Mouse (Mus musculus) spleen, postnatal 10 days (tissue): ENCODE results near the gene Pmpca.
A peak's percentile ranks its signal among the peaks of the same experiment; 100 is the strongest.
"Not testable (repeated sequence)": the region's sequence is repeated elsewhere in the genome, so short reads cannot be mapped to it uniquely, and the experiment has no call there.

ENCODE experiments used
- DNase-seq, 2 experiments: peaks; one replicate each; pipeline ENCODE4 v3.0.0; 2021 to 2022; ENCODE audit warnings: low spot score in 2 of 2

Pmpca gene

DNA sequence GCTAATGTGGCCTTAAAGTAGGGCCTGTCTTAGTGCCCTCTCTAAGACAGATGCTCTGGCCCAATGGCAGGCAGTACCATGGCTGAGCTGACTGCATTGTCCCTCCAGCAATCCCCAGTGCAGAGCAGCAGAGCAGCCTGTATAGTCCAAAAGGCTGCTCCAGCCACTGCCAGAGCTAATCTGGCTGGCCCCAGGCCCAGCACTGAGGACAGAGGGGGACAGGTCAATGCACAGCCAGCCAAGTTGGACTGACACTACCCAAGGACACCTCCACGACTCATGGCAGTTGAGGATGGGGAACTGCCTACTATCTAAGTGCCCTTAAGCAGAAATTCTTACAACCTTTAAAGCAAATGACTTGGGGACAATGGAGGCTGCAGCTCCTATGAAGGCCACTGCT lies 20.6 kb upstream of the Pmpca start:
- no peak for DNase-seq

DNA sequence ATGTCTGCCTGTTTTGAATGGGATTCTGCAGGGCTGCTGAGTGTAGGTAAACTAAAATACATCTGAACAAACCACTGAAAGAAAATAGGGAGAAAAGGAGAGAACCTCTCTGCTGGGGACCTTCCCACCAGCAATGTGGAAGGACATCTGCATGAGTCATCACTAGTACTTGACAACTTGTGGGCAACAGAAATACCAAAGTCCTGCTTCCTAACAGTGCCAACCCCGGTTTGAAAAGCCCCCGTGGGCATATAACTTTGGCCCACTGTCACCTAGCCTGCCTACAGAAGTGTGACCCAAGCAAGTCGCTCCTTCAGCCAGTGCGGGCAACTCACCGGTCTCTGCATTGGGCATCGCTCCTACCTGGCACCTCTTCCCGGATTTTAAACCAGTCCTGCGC lies 16.7 kb upstream of the Pmpca start:
- no peak for DNase-seq

GRCm38 (mm10) chr2:26380131-26380771 lies 8.9 kb upstream of the Pmpca start, which contains the start of gene Snapc4:
Snapc4 (minus strand) TSS chr2:26380653.
- DNase-seq: peak; percentile 69 to 89

GRCm38 (mm10) chr2:26380871-26381270 lies 8.3 kb upstream of the Pmpca start:
- not testable (repeated sequence) for DNase-seq

- no peak for DNase-seq
These were observed 1.4 kb upstream of the Pmpca start for GRCm38 (mm10) chr2:26387713-26388112.

GRCm38 (mm10) chr2:26388682-26389153 lies 421 bp upstream of the Pmpca start:
- DNase-seq: peak in 1 of 2 experiments; percentile 69

DNA sequence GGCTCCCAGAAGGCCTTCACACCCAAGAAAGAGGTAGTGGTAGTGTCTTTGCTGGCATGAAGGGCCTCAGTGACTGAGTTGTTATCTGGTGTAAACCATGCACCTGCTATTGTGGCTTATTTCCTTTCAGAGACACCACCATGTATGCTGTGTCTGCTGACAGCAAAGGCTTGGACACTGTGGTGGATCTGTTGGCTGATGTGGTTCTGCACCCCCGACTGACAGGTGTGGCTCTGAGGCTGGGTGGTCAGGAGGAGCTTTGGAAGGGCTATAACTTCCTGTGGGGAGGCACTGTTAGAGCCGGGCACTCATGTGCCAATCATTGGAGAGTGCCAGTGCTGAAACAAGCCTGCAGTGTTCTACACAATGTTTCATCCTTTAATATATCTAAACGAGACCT lies 1.8 kb downstream of the Pmpca start:
- no peak for DNase-seq

- DNase-seq: no peak
These were observed 2.5 kb downstream of the Pmpca start for GRCm38 (mm10) chr2:26391617-26392016.

- DNase-seq: no peak
These were observed 9.8 kb downstream of the Pmpca start for GRCm38 (mm10) chr2:26398978-26399377.

DNA sequence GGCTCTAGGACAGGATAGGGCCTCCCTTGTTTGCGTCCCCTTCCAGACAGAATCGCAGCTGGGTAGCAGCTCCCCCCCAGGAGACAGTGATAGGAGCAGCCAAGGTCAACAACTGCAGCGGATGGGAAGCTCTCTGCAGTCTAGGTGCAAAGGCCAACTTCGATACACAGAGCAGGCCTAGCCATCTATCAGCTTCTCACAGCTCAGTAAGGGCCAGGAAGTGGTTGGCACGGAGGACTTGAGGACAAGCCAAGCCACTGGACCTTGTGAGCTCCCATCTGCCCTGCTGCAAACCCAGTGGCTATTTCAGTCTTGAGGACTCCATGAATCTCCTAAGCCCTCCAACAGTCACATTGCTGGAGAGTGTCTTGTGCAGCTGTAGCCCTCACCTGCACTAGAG lies 10.5 kb downstream of the Pmpca start:
- no peak for DNase-seq

DNA sequence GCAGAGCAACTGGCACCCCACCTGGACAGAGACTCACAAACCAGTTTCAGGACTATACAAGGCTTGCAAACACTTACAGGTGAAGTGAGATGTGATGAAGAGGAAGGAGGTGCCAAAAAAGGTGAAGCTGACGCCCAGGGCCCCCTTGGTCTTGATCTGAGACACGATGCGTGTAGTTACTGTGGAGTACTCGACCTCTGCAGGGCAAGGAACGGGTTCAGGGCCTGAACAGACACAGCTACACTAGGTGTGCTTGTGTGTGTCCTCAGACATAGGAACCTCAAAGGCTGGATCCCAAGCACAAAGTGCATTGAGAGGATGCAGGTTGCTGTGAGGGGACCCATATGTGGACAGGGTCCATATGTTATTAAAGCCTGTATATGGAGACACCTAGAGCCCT lies 11.2 kb downstream of the Pmpca start:
- DNase-seq: no peak

DNA sequence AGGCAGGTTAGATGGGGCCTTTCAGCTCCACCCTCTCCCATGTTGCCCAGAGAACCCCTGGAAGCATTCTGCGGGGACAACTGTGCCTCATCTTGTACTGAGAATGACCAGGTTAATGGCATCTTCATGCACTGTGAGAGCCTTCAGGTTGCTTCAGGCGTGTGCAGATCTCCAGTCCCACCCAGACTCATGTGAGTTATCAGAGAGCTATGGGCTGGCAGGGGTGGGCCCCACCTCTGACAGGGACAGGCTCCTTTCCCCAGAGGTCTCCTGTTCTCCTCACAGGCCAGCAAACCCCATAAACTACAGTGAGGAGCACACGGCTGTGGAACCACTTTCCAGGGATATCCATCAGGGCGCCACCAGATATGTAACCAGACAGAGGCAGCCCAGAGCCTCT lies 11.9 kb downstream of the Pmpca start:
- DNase-seq: no peak

DNA sequence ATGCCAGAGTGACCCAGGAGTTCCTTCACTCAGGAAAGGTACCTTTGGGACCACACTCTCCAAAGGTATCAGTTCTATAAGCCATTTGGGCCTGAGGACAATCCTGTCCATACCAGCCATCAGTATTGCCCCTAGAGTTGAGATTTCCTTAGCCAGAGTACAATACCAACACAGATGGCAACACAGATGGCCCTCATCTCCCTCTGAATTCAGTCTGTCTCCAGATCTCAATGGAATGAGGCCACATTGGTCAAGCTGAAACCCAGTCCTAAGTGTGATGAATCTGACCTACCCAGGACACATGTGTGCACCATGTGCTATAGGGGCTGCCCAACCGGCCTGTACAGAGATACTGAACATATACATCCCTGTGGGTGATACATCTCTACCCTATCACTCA lies 13.1 kb downstream of the Pmpca start:
- no peak for DNase-seq

DNA sequence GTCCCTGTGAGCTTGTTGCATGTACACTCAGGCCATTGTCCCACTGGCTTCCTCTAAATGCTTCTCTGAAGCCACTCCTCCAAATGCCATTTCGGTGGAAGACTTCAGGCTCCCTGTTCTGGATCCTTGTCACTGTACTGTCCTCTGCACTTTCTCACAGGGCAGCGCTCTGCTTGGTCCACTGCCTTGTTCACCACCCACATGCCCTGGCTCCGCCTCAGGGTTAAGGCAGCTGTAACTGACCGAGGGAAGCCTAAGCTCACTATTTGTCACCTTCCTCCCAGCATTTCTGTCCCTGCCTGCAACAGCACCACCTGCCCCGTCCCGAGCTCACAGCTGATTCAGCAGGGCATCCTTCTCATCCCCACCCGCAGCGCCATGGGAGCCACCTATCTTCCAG lies 14.2 kb downstream of the Pmpca start:
- DNase-seq: no peak

- peak; percentile 99 to 100 for DNase-seq
These were observed 19.6 kb downstream of the Pmpca start, which contains the start of gene Inpp5e for GRCm38 (mm10) chr2:26408515-26409356. Inpp5e (minus strand) TSS chr2:26409203.

- no peak for DNase-seq
These were observed 20.2 kb downstream of the Pmpca start for GRCm38 (mm10) chr2:26409362-26409761.

DNA sequence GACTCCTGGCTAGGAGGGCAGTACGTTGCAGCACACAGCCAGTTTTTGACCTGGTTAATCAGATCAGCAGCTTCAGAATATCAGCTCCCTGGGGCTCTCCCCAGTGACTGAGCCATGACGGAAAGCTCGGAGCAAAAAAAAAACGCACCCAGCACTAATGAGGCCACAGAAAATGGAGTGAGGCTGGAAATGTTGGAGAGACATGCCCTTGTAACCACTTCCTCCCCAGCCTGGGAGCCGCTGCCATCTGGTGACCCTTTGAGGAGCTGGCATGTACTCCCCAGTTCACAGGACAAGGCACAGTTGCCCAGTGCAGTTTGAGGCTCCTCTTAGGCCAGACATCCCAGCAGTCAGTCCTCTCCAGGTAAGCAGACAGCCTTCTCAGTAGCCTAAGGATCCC lies 21.0 kb downstream of the Pmpca start:
- no peak for DNase-seq

GRCm38 (mm10) chr2:26410931-26411411 lies 21.8 kb downstream of the Pmpca start:
- DNase-seq: no peak

DNA sequence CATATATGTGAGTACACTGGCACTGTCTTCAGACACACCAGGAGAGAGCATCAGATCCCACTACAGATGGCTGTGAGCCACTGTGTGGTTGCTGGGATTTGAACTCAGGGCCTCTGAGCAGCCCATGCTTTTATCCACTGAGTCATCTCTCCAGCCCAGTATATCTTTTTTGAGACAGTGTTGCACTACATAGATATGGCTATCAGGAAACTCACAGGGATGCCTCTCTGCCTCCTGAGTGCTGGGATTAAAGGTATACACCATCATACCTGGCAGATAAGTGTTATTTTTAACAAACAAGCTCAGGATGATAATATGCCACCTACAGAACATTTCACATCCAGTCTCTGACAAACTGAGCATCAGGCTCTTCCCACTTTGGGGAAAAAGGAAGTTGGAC lies 27.9 kb downstream of the Pmpca start:
- no peak for DNase-seq

DNA sequence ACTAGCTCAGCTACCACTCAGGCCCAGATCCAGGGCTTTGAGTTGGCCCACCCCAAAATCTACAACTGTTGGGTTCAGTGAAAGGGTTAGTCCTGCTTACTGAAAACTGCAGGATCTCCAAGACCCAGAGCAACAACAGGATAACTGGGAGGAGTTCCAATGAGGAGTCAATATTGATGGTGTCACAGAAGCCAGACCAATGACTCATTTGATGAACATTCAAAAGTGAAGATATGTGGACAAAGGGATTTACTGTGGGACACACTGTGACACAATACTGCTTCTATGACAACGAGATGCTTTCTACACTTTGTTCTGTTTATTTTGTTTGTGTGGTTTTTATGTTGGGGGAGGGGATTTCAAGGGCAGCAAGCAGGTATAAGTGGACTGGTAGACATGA lies 29.0 kb downstream of the Pmpca start:
- no peak for DNase-seq

- no peak for DNase-seq
These were observed 32.8 kb downstream of the Pmpca start for GRCm38 (mm10) chr2:26421969-26422368.

GRCm38 (mm10) chr2:26423086-26423485 lies 33.9 kb downstream of the Pmpca start:
- no peak for DNase-seq

DNA sequence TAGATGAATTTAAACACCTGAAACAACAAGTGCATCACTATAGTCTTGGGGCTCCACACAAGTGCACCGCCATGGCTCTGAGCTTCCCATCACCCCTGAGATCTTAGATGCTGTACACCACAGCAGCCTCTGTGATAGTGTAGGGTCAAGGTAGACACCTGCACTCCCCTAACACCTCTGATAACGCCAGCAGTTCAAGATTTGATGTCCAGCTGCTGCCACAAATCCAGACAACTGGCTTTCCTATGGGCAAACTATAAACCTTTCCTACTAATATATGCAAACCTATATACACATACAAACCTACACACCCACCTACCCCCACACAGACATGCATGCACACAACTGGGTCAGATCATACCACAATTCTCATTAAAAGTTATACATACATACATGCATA lies 35.4 kb downstream of the Pmpca start:
- DNase-seq: no peak
